Mouse (Mus musculus) hindbrain, embryonic 13.5 days (tissue): ENCODE results near the gene Slc9a9. TPM values are rescaled to one million over a fixed set of nuclear protein-coding genes. Genes with fewer than 3 reads are reported as not detected.

Source experiments
- ATAC-seq: fragments of 200-750 bp; cut with Nextera tagmentation; 2 replicates; pipeline ENCODE4 v1.8.0; 2017; ENCODE audit warnings: moderate TSS enrichment; ENCODE audit not compliant: low FRiP score
- H3K27ac ChIP-seq: fragments of 300-500 bp; sonication (generic); 2 replicates; pipeline ENCODE4 v1.5.1; 2015; ENCODE audit warnings: inconsistent platforms, mild to moderate bottlenecking, moderate library complexity
- H3K27me3 ChIP-seq: fragments of 300-500 bp; sonication (generic); 2 replicates; pipeline ENCODE4 v1.6.1; 2015; ENCODE audit warnings: mild to moderate bottlenecking, inconsistent platforms
- H3K36me3 ChIP-seq: fragments of 300-500 bp; sonication (generic); 2 replicates; pipeline ENCODE4 v1.6.1; 2015; ENCODE audit warnings: mild to moderate bottlenecking, inconsistent platforms
- H3K4me1 ChIP-seq: fragments of 300-500 bp; sonication (generic); replicated peaks from 2 replicates; pipeline ENCODE4 v1.6.1; 2015; ENCODE audit warnings: inconsistent platforms
- H3K4me2 ChIP-seq: fragments of 300-500 bp; sonication (generic); 2 replicates; pipeline ENCODE4 v1.6.1; 2015; ENCODE audit warnings: inconsistent platforms, mild to moderate bottlenecking, moderate library complexity
- H3K4me3 ChIP-seq: fragments of 300-500 bp; sonication (generic); 2 replicates; pipeline ENCODE4 v1.5.1; 2015; ENCODE audit warnings: mild to moderate bottlenecking, inconsistent platforms
- H3K9ac ChIP-seq: fragments of 300-500 bp; sonication (generic); 2 replicates; pipeline ENCODE4 v1.6.1; 2015; ENCODE audit warnings: mild to moderate bottlenecking, inconsistent platforms
- H3K9me3 ChIP-seq: fragments of 300-500 bp; sonication (generic); 2 replicates; pipeline ENCODE4 v1.6.1; 2016; ENCODE audit warnings: inconsistent platforms
- WGBS: fragments of 180-500 bp; shearing (Covaris S2); methylation state at CpG from one replicate; pipeline ENCODE4 v1.1.7; 2015; 5-methylcytosine and 5-hydroxymethylcytosine counted together
- polyA plus RNA-seq: library from polyadenylated mRNA; unstranded; fragments of >200 nt; fragmentation: Nextera tagmentation; extraction: Ambion mirVana; gene quantifications from 2 replicates; pipeline ENCODE4 v1.2.1, GENCODE M21; 2015

Slc9a9 gene
- polyA plus RNA-seq, 1 experiment from 2014 or later = 6.0 TPM

DNA sequence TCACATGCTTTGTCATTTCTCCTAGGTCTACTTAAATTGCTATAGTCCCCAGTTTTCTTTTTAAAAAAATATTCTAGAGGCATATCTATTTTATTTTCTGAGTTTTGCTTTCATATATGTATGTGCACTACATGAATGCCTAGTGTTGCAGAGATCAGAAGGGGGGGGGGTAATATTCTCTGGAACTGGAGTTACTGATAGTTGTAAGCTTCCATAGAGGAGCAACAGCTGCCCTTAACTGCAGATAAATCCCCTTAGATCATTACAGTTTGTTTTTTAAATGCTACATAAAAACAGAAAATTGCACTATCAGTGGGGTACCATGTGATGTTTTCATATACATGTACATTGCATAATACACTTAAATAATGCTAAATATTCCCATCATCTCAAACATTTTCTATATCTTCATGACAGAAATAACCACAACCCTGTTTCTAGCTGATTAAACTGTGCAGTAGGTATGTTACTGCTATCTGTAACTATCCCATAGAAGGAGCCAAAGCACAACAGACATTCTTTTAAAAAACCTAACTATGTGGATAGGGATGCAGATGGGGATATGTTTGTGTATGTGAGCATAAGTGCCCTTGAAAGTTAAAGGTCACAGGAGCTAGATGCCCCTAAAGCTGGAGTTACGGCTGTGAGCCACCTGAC is 17.6 kb downstream of the Slc9a9 start:
- Histone ChIP-seq H3K4me3 (no peak overlapping the region), H3K36me3 (no peaks in the 10 kb centered on the region), H3K9me3 (no peaks in the 10 kb centered on the region), H3K27me3 (no peaks in the 10 kb centered on the region), H3K27ac (no peak overlapping the region), H3K4me1 (0 out of 2 replicates have a peak, but pooled peaks cover 7% of the 10 kb centered on the region), H3K9ac (no peak overlapping the region), H3K4me2 (no peak overlapping the region)
- ATAC-seq = no peak
- 92% methylated on average over 1 of the region's 1 CpGs for WGBS

DNA sequence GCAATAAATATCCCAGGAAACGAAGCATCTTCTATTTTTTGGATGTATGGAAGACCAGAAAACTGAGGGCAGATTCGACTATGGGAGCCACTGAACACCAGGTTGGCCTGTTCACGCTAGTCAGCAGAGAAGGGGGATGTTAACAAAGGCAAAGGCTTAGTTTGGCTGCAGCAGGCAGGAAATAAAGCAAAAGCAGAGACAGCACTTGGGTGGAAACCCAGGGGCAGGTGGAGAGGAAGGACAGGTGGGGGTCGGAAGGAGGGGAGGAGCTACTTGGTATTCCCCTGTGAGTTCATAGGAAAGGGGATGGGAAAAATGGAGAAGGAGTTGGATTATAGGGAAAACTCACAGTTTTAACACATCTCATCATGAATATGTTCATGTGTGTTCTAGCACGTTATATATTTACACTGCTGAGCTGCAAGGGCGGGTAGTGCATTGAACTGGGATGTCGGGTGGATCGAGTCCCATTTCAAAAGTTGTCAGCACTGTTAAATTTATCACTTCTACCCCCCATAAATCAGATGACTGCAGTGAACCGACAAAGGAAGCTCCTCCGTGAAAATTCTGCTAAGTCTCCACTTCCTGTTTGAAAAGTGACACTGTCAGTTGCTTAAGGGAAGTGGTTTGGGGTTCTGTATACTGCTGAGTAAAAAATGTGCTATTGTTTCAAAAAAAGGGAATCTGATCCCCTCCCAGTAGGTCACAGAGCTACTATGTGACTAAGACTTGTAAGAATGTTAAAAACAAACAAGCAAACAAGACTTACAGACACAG is 21.8 kb downstream of the Slc9a9 start:
- WGBS = 63% methylated on average over 10 of the region's 10 CpGs
- no peak overlapping the region for H3K27ac ChIP-seq
- no peaks in the 10 kb centered on the region for H3K36me3 ChIP-seq
- H3K4me3 ChIP-seq = no peak overlapping the region
- H3K9me3 ChIP-seq = no peaks in the 10 kb centered on the region
- no peak for ATAC-seq
- 0 out of 2 replicates have a peak, but pooled peaks cover 7% of the 10 kb centered on the region for H3K4me1 ChIP-seq
- no peak overlapping the region for H3K9ac ChIP-seq
- no peaks in the 10 kb centered on the region for H3K27me3 ChIP-seq
- H3K4me2 ChIP-seq = no peak overlapping the region

DNA sequence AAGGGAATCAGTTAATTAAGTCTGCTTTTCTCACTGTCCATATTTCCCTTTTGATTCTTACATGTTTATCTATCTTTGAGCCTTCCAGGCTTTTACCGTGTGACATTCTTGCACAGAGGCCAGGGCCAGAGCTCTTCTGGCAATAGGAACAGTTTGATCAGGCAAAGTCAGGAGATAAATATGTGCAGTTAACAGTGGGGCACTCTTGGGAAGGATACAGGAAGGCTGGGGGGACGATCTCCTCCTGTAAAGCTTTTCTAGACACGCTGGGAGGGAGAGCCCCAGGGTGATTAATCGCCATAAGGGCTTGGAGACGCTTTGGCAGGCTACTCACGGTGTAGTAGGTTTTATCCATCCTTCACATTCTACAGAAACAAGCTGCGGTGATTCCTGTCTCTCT is 22.4 kb downstream of the Slc9a9 start:
- 40% methylated on average over 7 of the region's 7 CpGs for WGBS
- no peak overlapping the region for H3K4me3 ChIP-seq
- no peak for ATAC-seq
- H3K27ac ChIP-seq = no peak overlapping the region
- no peaks in the 10 kb centered on the region for H3K36me3 ChIP-seq
- H3K27me3 ChIP-seq = no peaks in the 10 kb centered on the region
- no peak overlapping the region for H3K9ac ChIP-seq
- no peak overlapping the region for H3K4me2 ChIP-seq
- no peaks in the 10 kb centered on the region for H3K9me3 ChIP-seq
- 0 out of 2 replicates have a peak, but pooled peaks cover 7% of the 10 kb centered on the region for H3K4me1 ChIP-seq

DNA sequence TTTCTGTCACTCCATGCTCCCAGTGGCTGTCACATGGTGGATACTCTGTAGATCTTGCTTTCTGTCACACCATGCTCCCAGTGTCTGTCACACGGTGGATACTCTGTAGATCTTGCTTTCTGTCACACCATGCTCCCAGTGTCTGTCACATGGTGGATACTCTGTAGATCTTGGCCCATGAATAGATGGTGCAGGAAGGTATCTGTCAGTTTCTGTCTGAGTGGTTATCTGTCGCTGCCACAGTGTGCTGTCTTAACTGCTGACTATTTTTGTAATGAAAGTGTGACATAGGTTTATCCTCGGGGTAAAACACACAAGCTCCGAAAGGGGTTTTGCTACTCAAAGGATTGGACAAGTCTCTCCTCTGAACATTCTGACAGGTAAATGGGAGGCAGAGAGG is 24.5 kb downstream of the Slc9a9 start:
- Histone ChIP-seq H3K4me2 (no peak overlapping the region), H3K9ac (no peak overlapping the region), H3K4me1 (0 out of 2 replicates have a peak, but pooled peaks cover 7% of the 10 kb centered on the region), H3K27ac (no peak overlapping the region), H3K4me3 (no peak overlapping the region), H3K27me3 (no peaks in the 10 kb centered on the region), H3K9me3 (no peaks in the 10 kb centered on the region), H3K36me3 (no peaks in the 10 kb centered on the region)
- WGBS = 92% methylated on average over 4 of the region's 4 CpGs
- no peak for ATAC-seq

DNA sequence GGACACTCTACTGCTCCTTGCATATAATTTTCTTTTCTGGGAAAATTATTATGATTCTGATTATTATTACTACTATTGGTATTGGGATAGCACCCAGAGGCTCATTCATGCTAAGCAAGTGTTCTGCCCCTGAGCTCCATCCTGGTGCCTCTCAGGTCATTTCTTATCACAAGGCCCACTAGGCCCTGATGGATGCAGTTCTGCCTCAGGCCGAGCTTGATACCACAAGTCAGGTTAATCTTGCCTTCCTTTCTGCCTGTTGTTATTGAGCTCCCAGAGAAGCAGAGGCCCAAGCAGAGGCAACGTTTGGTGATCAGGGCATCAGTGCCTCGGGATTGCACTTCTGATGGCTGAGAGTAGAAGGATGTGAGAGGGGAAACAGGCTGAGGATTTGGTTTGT is 25.3 kb downstream of the Slc9a9 start:
- H3K4me3 ChIP-seq = no peak overlapping the region
- H3K27ac ChIP-seq = no peak overlapping the region
- no peak overlapping the region for H3K9ac ChIP-seq
- H3K4me1 ChIP-seq = 0 out of 2 replicates have a peak, but pooled peaks cover 7% of the 10 kb centered on the region
- ATAC-seq = no peak
- WGBS = 76% methylated on average over 3 of the region's 3 CpGs
- H3K4me2 ChIP-seq = no peak overlapping the region
- H3K27me3 ChIP-seq = no peaks in the 10 kb centered on the region
- no peaks in the 10 kb centered on the region for H3K9me3 ChIP-seq
- H3K36me3 ChIP-seq = no peaks in the 10 kb centered on the region

DNA sequence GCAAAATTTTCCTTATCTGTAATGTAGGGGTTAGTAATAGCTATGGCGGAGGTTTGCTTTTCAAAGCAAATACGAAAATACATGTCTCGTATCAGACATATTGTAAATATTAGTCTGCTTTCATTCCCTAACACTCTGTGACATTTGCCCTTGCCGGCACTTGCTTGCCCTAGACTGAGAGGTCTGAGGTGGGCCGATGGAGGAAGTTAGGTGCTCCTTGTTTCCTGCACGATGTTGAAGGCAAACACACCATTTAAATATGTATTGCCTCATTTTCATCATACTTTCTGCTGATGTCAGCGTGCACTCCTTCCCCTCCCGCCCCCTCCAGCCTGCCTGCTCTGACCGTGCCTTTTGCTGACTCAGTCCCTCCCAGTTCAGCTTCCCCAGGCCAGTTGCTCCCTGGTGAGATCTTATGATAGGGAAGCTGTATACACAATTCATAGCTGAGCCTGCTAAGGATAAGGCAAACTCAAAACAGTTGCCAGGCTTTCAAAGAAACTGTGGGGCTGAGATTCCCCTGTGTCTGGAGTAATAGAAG is 26.9 kb downstream of the Slc9a9 start:
- no peak for ATAC-seq
- Histone ChIP-seq H3K36me3 (no peaks in the 10 kb centered on the region), H3K9me3 (no peaks in the 10 kb centered on the region), H3K27ac (no peak overlapping the region), H3K4me2 (no peak overlapping the region), H3K27me3 (no peaks in the 10 kb centered on the region), H3K4me3 (no peak overlapping the region), H3K4me1 (peaks cover 17% of the 10 kb centered on the region; the same call in 1 of the 2 replicates), H3K9ac (no peak overlapping the region)
- 79% methylated on average over 9 of the region's 9 CpGs for WGBS

DNA sequence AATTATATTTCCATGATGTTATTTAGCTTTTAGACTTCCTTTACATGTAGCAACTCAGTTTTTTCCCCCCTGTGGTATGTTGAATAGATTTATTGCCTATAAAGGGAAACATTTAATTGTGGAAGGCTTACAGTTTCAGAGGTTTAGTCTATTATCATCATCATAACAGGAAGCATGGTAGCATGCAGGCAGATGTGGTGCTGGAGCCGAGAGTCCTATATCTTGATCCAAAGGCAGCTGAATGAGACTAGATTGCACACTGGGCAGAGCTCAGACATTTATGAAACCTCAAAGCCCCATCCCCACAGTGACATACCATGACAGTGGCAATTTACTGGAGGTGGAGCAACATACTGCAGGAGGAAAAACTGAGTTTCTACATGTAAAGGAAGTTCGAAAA is 28.5 kb downstream of the Slc9a9 start:
- H3K27ac ChIP-seq = no peak overlapping the region
- H3K36me3 ChIP-seq = no peaks in the 10 kb centered on the region
- no peak overlapping the region for H3K9ac ChIP-seq
- ATAC-seq = no peak
- H3K9me3 ChIP-seq = no peaks in the 10 kb centered on the region
- no peaks in the 10 kb centered on the region for H3K27me3 ChIP-seq
- 80% methylated on average over 2 of the region's 2 CpGs for WGBS
- peaks cover 14% of the 10 kb centered on the region for H3K4me1 ChIP-seq
- H3K4me3 ChIP-seq = no peak overlapping the region
- no peak overlapping the region for H3K4me2 ChIP-seq

DNA sequence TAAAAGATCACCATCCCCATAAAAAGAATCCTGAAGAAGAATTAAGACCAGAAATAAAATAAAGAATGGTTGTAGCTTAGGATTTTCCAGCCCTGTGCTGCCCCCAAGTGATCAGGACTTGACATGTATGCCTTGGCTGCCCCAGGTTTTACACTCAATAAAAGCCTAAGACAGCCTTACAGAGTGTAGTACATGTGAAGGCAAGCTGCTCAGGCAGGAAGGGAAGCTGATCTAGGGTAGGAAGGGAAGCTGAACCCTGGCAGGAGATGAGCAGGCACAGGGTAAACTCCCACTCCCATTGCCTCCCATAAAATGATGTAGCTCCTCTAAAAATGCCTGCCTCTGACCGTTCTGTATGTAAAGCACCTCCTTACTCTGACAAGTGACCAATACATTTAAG is 30.8 kb downstream of the Slc9a9 start:
- peaks cover 14% of the 10 kb centered on the region for H3K4me1 ChIP-seq
- H3K36me3 ChIP-seq = no peaks in the 10 kb centered on the region
- no peak overlapping the region for H3K4me3 ChIP-seq
- no peak overlapping the region for H3K9ac ChIP-seq
- H3K27me3 ChIP-seq = no peaks in the 10 kb centered on the region
- H3K4me2 ChIP-seq = no peak overlapping the region
- no peaks in the 10 kb centered on the region for H3K9me3 ChIP-seq
- ATAC-seq = peak; percentile 41; the same call in 1 of the 2 replicates
- 69% methylated on average over 1 of the region's 1 CpGs for WGBS
- H3K27ac ChIP-seq = no peak overlapping the region

DNA sequence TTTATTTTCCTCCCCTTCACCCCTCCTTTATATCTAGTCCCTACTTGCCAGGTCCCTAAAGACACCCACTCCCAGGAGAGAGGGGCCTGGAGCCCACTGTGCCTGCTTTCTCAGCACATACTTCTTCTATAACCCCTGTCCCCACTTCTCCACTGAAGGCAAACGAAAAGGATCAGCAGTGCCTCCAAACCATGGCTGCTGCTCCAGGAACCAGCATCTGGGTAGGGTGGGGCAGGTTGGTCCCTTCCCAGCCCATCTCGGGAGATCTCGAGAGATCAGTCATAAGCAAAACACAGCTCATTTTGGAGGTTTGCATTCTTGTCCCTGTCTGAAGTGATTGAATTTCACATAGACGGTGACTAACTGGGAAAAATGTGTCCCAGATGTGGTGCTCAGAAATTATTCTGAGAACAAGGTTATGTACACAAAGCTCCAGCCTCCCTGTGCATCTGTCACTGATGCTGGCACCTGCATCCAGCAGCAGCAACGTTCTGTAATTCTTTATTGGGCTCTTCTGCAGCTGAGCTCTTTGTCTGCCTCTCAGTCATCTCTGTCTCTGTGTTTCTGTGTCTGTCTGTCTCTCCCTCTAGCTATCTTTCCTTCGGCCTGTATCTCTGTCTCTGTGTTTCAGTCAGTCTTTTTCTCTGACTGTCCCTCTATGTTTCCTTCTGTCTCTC is 31.6 kb downstream of the Slc9a9 start:
- H3K27me3 ChIP-seq = no peaks in the 10 kb centered on the region
- H3K4me3 ChIP-seq = no peak overlapping the region
- H3K36me3 ChIP-seq = no peaks in the 10 kb centered on the region
- WGBS = 50% methylated on average over 6 of the region's 6 CpGs
- H3K4me2 ChIP-seq = no peak overlapping the region
- peak overlapping the region; percentile 44 for H3K27ac ChIP-seq
- H3K9ac ChIP-seq = peak overlapping the region; percentile 2; the same call in 1 of the 2 replicates
- ATAC-seq = peak; percentile 44; the same call in 1 of the 2 replicates
- H3K9me3 ChIP-seq = no peaks in the 10 kb centered on the region
- peaks cover 14% of the 10 kb centered on the region for H3K4me1 ChIP-seq

DNA sequence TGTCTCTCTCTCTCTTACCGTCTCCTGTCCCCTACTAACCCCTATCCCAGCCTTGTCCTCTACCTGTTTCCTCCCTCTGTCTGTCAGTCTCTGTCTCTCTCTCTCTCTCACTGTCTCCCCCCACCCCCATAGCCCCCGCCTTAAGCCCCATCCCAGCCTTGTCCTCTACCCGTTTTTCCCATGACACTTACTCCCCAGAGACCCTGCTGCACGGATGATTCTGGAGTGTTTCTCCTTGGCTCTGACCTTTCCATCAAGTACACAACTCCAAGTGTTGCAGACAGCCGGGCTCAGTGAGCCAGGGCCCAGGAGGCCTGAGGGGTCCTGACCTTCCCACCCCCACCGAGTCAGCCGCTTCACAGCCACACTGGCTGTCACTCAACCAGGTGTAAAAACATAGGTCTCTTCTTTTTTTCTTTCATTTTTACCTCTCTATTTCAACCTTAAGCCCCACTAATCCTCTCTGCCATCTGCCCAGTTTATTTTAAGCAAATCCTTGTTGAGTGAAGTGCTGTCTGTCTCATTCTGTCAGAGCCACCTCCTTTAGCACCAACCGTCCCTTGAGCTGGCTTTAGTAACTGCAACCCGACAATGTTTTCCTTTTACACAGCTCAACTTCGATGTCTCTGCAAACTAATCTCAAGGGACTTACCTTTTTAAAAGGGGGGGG is 32.4 kb downstream of the Slc9a9 start:
- H3K27ac ChIP-seq = peak overlapping the region; percentile 44; the same call in 1 of the 2 replicates
- H3K4me3 ChIP-seq = no peak overlapping the region
- ATAC-seq = no peak
- H3K36me3 ChIP-seq = no peaks in the 10 kb centered on the region
- 52% methylated on average over 10 of the region's 10 CpGs for WGBS
- no peaks in the 10 kb centered on the region for H3K27me3 ChIP-seq
- no peak overlapping the region for H3K4me2 ChIP-seq
- no peaks in the 10 kb centered on the region for H3K9me3 ChIP-seq
- no peak overlapping the region for H3K9ac ChIP-seq
- H3K4me1 ChIP-seq = peaks cover 14% of the 10 kb centered on the region

DNA sequence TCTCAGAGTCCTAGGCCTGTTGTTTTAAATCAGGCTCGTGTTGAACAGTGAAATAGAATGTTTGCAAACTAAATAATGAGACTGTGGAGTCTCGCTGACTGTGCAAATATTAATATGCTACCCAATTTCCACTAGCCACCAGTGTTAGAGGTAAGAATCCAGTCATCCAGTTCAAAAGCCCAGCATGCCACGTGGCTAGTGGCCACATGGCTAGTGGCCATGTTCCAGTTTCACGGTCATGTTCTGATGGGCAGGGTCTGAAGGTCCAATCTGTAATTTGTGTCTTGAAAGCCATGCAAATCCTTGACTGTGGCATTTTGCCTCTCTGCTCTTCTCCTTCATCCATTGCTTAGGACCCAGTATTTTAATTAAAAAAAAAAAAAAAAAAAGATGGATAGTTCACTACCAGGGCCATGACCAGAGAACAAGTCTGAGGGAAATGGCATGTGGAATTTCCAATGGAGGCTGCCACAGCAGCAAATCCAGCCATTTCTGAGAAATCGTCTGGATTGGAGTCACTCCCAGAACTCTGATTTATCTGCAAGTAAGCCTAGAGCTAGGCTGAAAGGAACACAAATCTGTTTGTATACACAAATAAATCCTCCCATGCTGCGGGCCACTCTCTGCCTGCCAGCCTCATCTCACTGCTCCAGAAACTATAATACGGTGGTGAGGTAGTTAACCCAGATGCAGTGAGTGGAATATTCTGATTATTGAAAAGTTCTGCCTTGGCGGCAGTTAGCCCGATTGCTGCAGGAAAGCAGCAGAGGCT is 35.5 kb downstream of the Slc9a9 start:
- Histone ChIP-seq H3K9ac (no peak overlapping the region), H3K4me2 (no peak overlapping the region), H3K27me3 (no peaks in the 10 kb centered on the region), H3K4me3 (no peak overlapping the region), H3K9me3 (no peaks in the 10 kb centered on the region), H3K27ac (no peak overlapping the region), H3K36me3 (no peaks in the 10 kb centered on the region), H3K4me1 (peaks cover 14% of the 10 kb centered on the region)
- ATAC-seq = no peak
- WGBS = 88% methylated on average over 9 of the region's 9 CpGs
